Mouse (Mus musculus) bone marrow macrophage, adult 2 months (primary cell): ENCODE results near the gene Clba1.

ENCODE experiments used
- CTCF ChIP-seq: IDR thresholded peaks from 2 replicates; pipeline ENCODE4 v1.5.1; 2012; ENCODE audit warnings: low read depth, mild to moderate bottlenecking, low read length, moderate library complexity
- POLR2A ChIP-seq: IDR thresholded peaks from 2 replicates; pipeline ENCODE4 v1.6.1; 2012; ENCODE audit warnings: mild to moderate bottlenecking, low read depth, low read length, borderline replicate concordance

DNA sequence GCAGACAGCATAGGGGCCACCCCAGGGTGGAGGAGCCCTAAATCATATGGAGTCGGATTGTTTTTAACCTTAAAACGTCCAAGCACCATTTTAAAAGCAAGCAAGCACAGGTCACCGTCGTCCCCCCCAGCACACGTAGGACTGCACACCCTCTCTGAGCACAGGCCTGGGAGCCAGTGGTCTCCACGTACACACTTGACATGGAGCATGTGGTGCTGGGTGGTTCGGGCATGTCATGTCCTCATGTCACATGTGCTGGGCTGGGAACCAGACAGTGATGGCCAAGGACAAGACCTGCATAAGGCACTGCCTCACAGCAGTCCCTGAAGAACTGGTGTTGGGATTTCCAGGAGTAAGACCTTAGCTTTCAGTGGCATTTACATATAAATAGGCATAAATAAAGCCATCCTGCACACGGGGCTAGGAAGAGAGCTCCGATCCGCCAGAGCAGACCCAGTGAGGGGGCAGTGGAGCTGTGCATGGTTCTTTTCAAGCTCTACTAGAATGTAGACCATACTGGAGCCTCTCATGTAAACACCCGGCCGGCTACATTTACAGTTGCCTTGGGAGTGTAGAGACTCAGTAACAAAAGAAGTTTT is 11.8 kb downstream of the Clba1 start:
- TF ChIP-seq CTCF (no peak), POLR2A (no peak)
